Mouse (Mus musculus) hindlimb bud, embryonic 11.5 days (tissue): ENCODE measurements at regions not wholly inside any gene's neighbourhood (a gene's known extent, or its start where the extent isn't known, plus 50 kb on each side); places are given as distances from the start of the nearest gene placed in this dataset.

Source experiments
- DNase-seq: peaks from one replicate; pipeline ENCODE4 v3.0.0-alpha.2; 2012; ENCODE audit warnings: low read depth, low spot score; ENCODE audit errors: extremely low spot score

- DNase-seq = no peak
These were observed 141.0 kb upstream of the Gm765 start for GRCm38 (mm10) chr6:98483319-98484123.

GRCm38 (mm10) chr6:98482319-98482718 is 139.8 kb upstream of the Gm765 start:
- no peak for DNase-seq

- DNase-seq = no peak
These were observed 125.0 kb upstream of the Gm765 start for GRCm38 (mm10) chr6:98467563-98467962.

- DNase-seq = no peak
These were observed 109.7 kb upstream of the Gm765 start for GRCm38 (mm10) chr6:98452277-98452676.

GRCm38 (mm10) chr6:98435676-98436075 is 93.1 kb upstream of the Gm765 start:
- no peak for DNase-seq

GRCm38 (mm10) chr6:98433286-98433685 is 90.7 kb upstream of the Gm765 start:
- no peak for DNase-seq

GRCm38 (mm10) chr6:98429120-98429519 is 86.6 kb upstream of the Gm765 start:
- no peak for DNase-seq

GRCm38 (mm10) chr6:98402605-98403004 is 60.1 kb upstream of the Gm765 start:
- no peak for DNase-seq

GRCm38 (mm10) chr6:98394589-98394988 is 52.0 kb upstream of the Gm765 start:
- DNase-seq = no peak
